Mouse (Mus musculus): Measurements from ENCODE around the gene Hspb6. TPM values are rescaled to one million over a fixed set of nuclear protein-coding genes. Genes with fewer than 3 reads are reported as not detected.

Hspb6 gene
- total RNA-seq, 1 experiment from 2014 or later: 29.4 TPM

GRCm38 (mm10) chr7:30553021-30553589, 1.1 kb downstream of the Hspb6 start:
- DNase-seq: peak; percentile 84

- no peak for DNase-seq
Observed at GRCm38 (mm10) chr7:30553810-30554584, 2.0 kb downstream of the Hspb6 start.

- peak; percentile 39 for DNase-seq
Observed at GRCm38 (mm10) chr7:30556894-30557536, 5.0 kb downstream of the Hspb6 start.

- DNase-seq: peak; percentile 43
Observed at GRCm38 (mm10) chr7:30557901-30558514, 6.0 kb downstream of the Hspb6 start.

GRCm38 (mm10) chr7:30558656-30559442, 6.9 kb downstream of the Hspb6 start:
- DNase-seq: no peak

GRCm38 (mm10) chr7:30559443-30559954, 7.5 kb downstream of the Hspb6 start, which contains the start of gene Lin37:
Gene Lin37, minus strand, starts transcription at chr7:30559838.
- peak; percentile 98 for DNase-seq

GRCm38 (mm10) chr7:30560296-30560695, 8.3 kb downstream of the Hspb6 start:
- DNase-seq: no peak

- peak; percentile 35 for DNase-seq
Observed at GRCm38 (mm10) chr7:30562526-30563116, 10.6 kb downstream of the Hspb6 start.

GRCm38 (mm10) chr7:30563117-30563905, 11.3 kb downstream of the Hspb6 start, which contains the start of the genes U2af1l4, Gm49396 and Psenen:
Gene U2af1l4, plus strand, starts transcription at chr7:30563301.
Gene Gm49396, plus strand, starts transcription at chr7:30563344.
Gene Psenen, minus strand, starts transcription at chr7:30563627.
- peak; percentile 98 for DNase-seq

- peak; percentile 36 for DNase-seq
Observed at GRCm38 (mm10) chr7:30563906-30564280, 11.9 kb downstream of the Hspb6 start.

- DNase-seq: no peak
Observed at GRCm38 (mm10) chr7:30564970-30565571, 13.1 kb downstream of the Hspb6 start, which contains the start of gene Igflr1. Gene Igflr1, plus strand, starts transcription at chr7:30565427.

- DNase-seq: no peak
Observed at GRCm38 (mm10) chr7:30566033-30566432, 14.1 kb downstream of the Hspb6 start.

- peak; percentile 16 for DNase-seq
Observed at GRCm38 (mm10) chr7:30567555-30567954, 15.6 kb downstream of the Hspb6 start.

- DNase-seq: peak; percentile 8
Observed at GRCm38 (mm10) chr7:30572389-30572788, 20.4 kb downstream of the Hspb6 start.

GRCm38 (mm10) chr7:30572969-30573368, 21.0 kb downstream of the Hspb6 start:
- DNase-seq: peak; percentile 77

- DNase-seq: no peak
Observed at GRCm38 (mm10) chr7:30579950-30580349, 28.0 kb downstream of the Hspb6 start.

GRCm38 (mm10) chr7:30581547-30581946, 29.6 kb downstream of the Hspb6 start:
- DNase-seq: no peak

- DNase-seq: peak; percentile 64
Observed at GRCm38 (mm10) chr7:30584339-30584738, 32.4 kb downstream of the Hspb6 start.

GRCm38 (mm10) chr7:30585170-30585569, 33.2 kb downstream of the Hspb6 start:
- DNase-seq: no peak

Data from adrenal gland, postnatal 14 days (tissue).